Mouse (Mus musculus): ENCODE measurements around the gene Serpina7. TPM values are rescaled to one million over a fixed set of nuclear protein-coding genes. Genes with fewer than 3 reads are reported as not detected.

Serpina7 gene
- not detected for total RNA-seq (2023)

GRCm38 (mm10) chrX:139085077-139085476 lies at the start of gene Serpina7:
TSS of gene Serpina7 (minus strand) at chrX:139085236.

GRCm38 (mm10) chrX:139085943-139086342 lies 907 bp upstream of the Serpina7 start, which contains the start of gene 4930513O06Rik:
TSS of gene 4930513O06Rik (plus strand) at chrX:139086243.

Other genes starting within 250 kb of the Serpina7 start
- not detected for gene Nrk, start 170.8 kb downstream of the Serpina7 start, total RNA-seq (2023)
- gene 4930513O06Rik, start 1.0 kb upstream of the Serpina7 start, total RNA-seq (2023), result not detected
- not detected for gene 4933428M09Rik, start 94.0 kb upstream of the Serpina7 start, total RNA-seq (2023)
- gene Mum1l1, start 124.8 kb upstream of the Serpina7 start, total RNA-seq (2023), result not detected
- gene Trap1a, start 248.4 kb upstream of the Serpina7 start, total RNA-seq (2023), result not detected

Measured in CD4-positive naive resting alpha-beta T cell, adult 76 days (primary cell).